Mouse (Mus musculus): ENCODE data around the gene Pip4k2a.

DNA sequence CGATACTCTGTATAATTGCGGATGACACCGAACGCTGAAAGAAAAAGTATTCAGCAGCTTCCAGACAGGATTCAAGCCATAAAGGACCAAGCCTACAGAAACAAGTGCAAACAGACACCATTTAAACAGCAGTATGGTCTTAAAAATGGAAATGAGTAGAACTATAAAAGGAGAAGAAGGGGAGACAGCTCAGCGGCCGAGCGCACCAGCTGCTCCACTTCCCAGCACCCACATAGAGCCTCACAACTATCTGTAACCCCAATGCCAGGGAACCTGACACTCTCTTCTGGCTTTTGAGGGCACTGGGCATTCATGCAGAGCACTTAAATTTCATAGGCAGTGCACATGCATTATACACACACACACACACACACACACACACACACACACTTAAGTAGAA is 18.3 kb downstream of the Pip4k2a start:
- TF ChIP-seq MAX (IDR thresholded peaks at IDR 0.05) (no peak), CTCF (IDR thresholded peaks at IDR 0.05; ENCODE audit: control insufficient read depth, insufficient read depth, insufficient read length) (no peak), FOSL1 (IDR thresholded peaks at IDR 0.05; ENCODE audit: insufficient read depth, low read length, poor library complexity, severe bottlenecking) (no peak), CEBPB (IDR thresholded peaks at IDR 0.05; ENCODE audit: low read depth) (no peak)

All from C2C12 (cell line).